Mouse (Mus musculus) E14TG2a.4 (cell line): ENCODE data around the gene Arhgef3.

Experiments
- CTCF ChIP-seq: conservative IDR thresholded peaks from 2 replicates; pipeline ENCODE4 v1.5.1; 2014; ENCODE audit warnings: low read length
- NANOG ChIP-seq: IDR thresholded peaks from 2 replicates; pipeline ENCODE4 v1.6.1; 2014; ENCODE audit warnings: borderline replicate concordance, low read length, mixed read lengths

- TF ChIP-seq CTCF = no peak
- TF ChIP-seq NANOG = no peak
These were observed 306.1 kb downstream of the Arhgef3 start for GRCm38 (mm10) chr14:27420816-27421215.
